Mouse (Mus musculus) layer of hippocampus, adult 11-12 months (tissue): ENCODE results near the gene Fthl17d.
A peak's percentile ranks its signal among the peaks of the same experiment; 100 is the strongest.
"Not testable (repeated sequence)": the region's sequence is repeated elsewhere in the genome, so short reads cannot be mapped to it uniquely, and the experiment has no call there.

Source experiments
- DNase-seq: peaks from one replicate; pipeline ENCODE4 v3.0.0; 2022; ENCODE audit warnings: low spot score

The Fthl17d gene

GRCm38 (mm10) chrX:8986655-8987054 lies at the start of gene Fthl17d:
Fthl17d (minus strand) TSS chrX:8986755.
- DNase-seq: not testable (repeated sequence)

- not testable (repeated sequence) for DNase-seq
Observed at GRCm38 (mm10) chrX:9033193-9033592, 46.6 kb upstream of the Fthl17d start, which contains the start of gene Fthl17e. Fthl17e (plus strand) TSS chrX:9033493.

- no peak for DNase-seq
Observed at GRCm38 (mm10) chrX:9019481-9019880, 32.9 kb upstream of the Fthl17d start.

- DNase-seq: no peak
Observed at GRCm38 (mm10) chrX:9016079-9016478, 29.5 kb upstream of the Fthl17d start.

GRCm38 (mm10) chrX:8976459-8976858 lies 10.1 kb downstream of the Fthl17d start, which contains the start of gene Fthl17c:
Fthl17c (minus strand) TSS chrX:8976559.
- DNase-seq: not testable (repeated sequence)

GRCm38 (mm10) chrX:8964618-8965017 lies 21.9 kb downstream of the Fthl17d start:
- not testable (repeated sequence) for DNase-seq

- not testable (repeated sequence) for DNase-seq
Observed at GRCm38 (mm10) chrX:8962875-8963274, 23.7 kb downstream of the Fthl17d start, which contains the start of gene Fthl17b. Fthl17b (minus strand) TSS chrX:8962975.

GRCm38 (mm10) chrX:8948130-8948805 lies 38.3 kb downstream of the Fthl17d start:
- peak; percentile 86 for DNase-seq

- no peak for DNase-seq
Observed at GRCm38 (mm10) chrX:8944041-8944440, 42.5 kb downstream of the Fthl17d start.
